Mouse (Mus musculus) intestine, embryonic 15.5 days (tissue): ENCODE results near the gene Mgat4b. TPM values are rescaled to one million over a fixed set of nuclear protein-coding genes. Genes with fewer than 3 reads are reported as not detected.
A peak's percentile ranks its signal among the peaks of the same experiment; 100 is the strongest.

ENCODE experiments used
- ATAC-seq: fragments of 200-750 bp; cut with Nextera tagmentation; 2 replicates; pipeline ENCODE4 v1.8.0; 2017; ENCODE audit warnings: moderate TSS enrichment, moderate library complexity
- H3K27ac ChIP-seq: fragments of 300-500 bp; sonication (generic); 2 replicates; pipeline ENCODE4 v1.5.1; 2015; ENCODE audit warnings: mild to moderate bottlenecking, inconsistent platforms
- H3K27me3 ChIP-seq: fragments of 300-500 bp; sonication (generic); replicated peaks from 2 replicates; pipeline ENCODE4 v1.6.1; 2015; ENCODE audit warnings: inconsistent platforms
- H3K36me3 ChIP-seq: fragments of 300-500 bp; sonication (generic); 2 replicates; pipeline ENCODE4 v1.6.1; 2015; ENCODE audit warnings: inconsistent platforms
- H3K4me1 ChIP-seq: fragments of 300-500 bp; sonication (generic); replicated peaks from 2 replicates; pipeline ENCODE4 v1.6.1; 2015; ENCODE audit warnings: inconsistent platforms
- H3K4me2 ChIP-seq: fragments of 300-500 bp; sonication (generic); replicated peaks from 2 replicates; pipeline ENCODE4 v1.6.1; 2015; ENCODE audit warnings: mild to moderate bottlenecking, inconsistent platforms
- H3K4me3 ChIP-seq: fragments of 300-500 bp; sonication (generic); replicated peaks from 2 replicates; pipeline ENCODE4 v1.5.1; 2015; ENCODE audit warnings: inconsistent platforms
- H3K9ac ChIP-seq: fragments of 300-500 bp; sonication (generic); 2 replicates; pipeline ENCODE4 v1.6.1; 2015; ENCODE audit warnings: inconsistent platforms
- H3K9me3 ChIP-seq: fragments of 300-500 bp; sonication (generic); 2 replicates; pipeline ENCODE4 v1.6.1; 2016; ENCODE audit warnings: inconsistent platforms
- WGBS: fragments of 180-500 bp; shearing (Covaris S2); methylation state at CpG from one replicate; pipeline ENCODE4 v1.1.7; 2015; 5-methylcytosine and 5-hydroxymethylcytosine counted together
- polyA plus RNA-seq: library from polyadenylated mRNA; unstranded; fragments of >200 nt; fragmentation: Nextera tagmentation; extraction: Ambion mirVana; gene quantifications from 2 replicates; pipeline ENCODE4 v1.2.1, GENCODE M21; 2015

Mgat4b gene
- polyA plus RNA-seq, 1 experiment from 2014 or later = 29.5 TPM

DNA sequence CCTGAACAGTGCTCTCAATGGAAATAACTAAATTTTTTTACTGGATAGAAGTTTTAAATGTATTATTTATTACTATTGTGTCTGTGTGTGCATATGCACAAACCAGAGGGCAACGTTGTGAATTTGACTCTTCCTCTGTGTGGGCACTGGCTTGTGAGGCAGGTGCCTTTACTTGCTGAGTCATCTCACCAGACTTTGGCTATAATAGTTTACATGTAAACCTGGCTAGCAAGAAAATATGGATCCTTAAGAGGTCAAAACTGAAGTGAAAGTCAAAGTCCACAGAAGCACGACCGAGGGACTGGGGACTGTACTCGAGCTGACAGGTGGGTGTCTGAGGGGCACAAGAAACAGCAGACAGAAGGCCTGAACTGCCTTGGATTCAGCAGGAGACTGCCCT lies 28.0 kb upstream of the Mgat4b start:
- no peak overlapping the region for H3K4me2 ChIP-seq
- ATAC-seq = no peak
- no peaks in the 10 kb centered on the region for H3K36me3 ChIP-seq
- no peak overlapping the region for H3K27ac ChIP-seq
- 0 out of 2 replicates have a peak, but pooled peaks cover 2% of the 10 kb centered on the region for H3K4me1 ChIP-seq
- H3K4me3 ChIP-seq = no peak overlapping the region
- WGBS = 75% methylated on average over 4 of the region's 4 CpGs
- no peaks in the 10 kb centered on the region for H3K9me3 ChIP-seq
- H3K9ac ChIP-seq = no peak overlapping the region
- H3K27me3 ChIP-seq = no peaks in the 10 kb centered on the region

DNA sequence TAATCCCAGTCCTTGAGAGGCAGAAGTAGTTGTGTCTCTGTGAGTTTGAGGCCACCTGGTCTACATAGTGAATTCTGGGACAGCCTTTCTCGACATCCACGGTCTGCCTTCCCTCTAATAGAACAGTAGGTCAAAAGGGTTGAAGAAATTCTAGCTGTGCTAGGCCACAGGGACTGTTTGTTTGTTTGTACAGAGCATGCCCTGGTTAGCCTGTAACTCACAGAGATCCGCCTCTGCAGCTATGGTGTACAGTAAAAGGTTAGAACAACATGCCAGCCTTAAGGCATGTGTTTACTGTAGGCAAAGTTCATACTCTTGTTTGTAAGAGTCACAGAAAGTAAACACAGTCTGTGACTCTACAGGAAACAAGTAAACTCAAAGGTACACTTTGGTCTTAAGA lies 25.9 kb upstream of the Mgat4b start:
- Histone ChIP-seq H3K4me1 (0 out of 2 replicates have a peak, but pooled peaks cover 2% of the 10 kb centered on the region), H3K4me3 (no peak overlapping the region), H3K27me3 (no peaks in the 10 kb centered on the region), H3K9ac (no peak overlapping the region), H3K4me2 (no peak overlapping the region), H3K36me3 (no peaks in the 10 kb centered on the region), H3K27ac (no peak overlapping the region), H3K9me3 (no peaks in the 10 kb centered on the region)
- ATAC-seq = no peak
- 75% methylated on average over 3 of the region's 3 CpGs for WGBS

DNA sequence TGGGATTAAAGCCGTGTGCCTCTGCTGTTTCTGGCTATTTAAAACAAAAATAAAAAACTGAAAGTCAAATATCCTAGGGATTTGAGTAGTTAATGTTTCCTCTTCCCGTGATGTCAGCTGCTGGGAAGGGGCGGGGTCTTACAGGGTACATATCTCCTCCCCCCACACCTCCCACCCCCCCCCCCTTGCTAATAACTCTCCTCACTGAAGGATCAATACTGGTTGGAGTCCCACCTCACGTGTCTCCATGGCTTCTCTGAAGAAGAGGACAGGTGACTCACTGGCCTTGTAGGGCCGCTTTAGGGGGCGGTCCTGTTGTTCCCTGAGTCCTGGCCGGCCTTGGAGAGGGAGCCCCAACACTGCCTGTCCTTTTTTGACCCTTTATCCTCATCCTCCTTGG lies 22.0 kb upstream of the Mgat4b start:
- no peaks in the 10 kb centered on the region for H3K9me3 ChIP-seq
- no peak overlapping the region for H3K27ac ChIP-seq
- H3K36me3 ChIP-seq = no peaks in the 10 kb centered on the region
- no peak overlapping the region for H3K9ac ChIP-seq
- ATAC-seq = peak; percentile 45; the same call in 1 of the 2 replicates
- H3K4me1 ChIP-seq = no peaks in the 10 kb centered on the region
- no peak overlapping the region for H3K4me2 ChIP-seq
- H3K27me3 ChIP-seq = no peaks in the 10 kb centered on the region
- H3K4me3 ChIP-seq = no peak overlapping the region
- WGBS = 48% methylated on average over 7 of the region's 7 CpGs

DNA sequence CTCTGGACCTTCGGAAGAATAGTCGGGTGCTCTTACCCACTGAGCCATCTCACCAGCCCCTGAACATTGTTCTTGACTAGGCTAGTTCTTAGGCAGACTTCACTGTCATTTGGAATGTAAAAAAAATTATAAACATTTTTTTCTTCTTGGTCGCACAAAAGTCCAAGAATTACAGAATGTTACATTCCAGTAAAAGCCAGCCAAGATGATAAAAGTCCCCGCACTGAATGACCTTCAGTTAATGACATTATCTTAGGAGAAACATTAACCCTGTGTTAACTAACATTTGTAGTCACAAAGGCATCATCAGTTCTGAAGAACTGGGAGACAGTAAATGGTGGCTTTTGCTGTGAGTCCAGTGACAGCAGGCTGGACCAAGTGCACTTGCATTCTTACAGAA lies 20.3 kb upstream of the Mgat4b start:
- WGBS = 58% methylated on average over 4 of the region's 4 CpGs
- ATAC-seq = no peak
- no peak overlapping the region for H3K4me3 ChIP-seq

DNA sequence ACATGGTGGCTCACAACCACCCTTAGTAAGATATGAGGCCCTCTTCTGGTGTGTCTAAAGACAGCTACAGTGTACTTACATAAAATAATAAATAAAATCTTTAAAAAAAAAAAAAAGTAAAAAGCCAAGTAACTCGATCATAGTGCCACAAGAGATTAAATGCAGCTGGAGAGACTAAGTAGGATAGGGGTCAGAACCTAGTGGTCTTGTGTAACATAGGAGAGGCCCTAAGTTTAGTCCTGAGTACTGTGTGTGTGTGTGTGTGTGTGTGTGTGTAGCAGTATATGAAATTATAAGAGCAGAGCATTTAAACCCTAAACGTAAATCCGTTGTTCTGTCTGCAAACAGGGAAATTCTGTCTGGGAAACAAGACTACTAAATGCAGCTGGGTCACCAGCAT lies 18.4 kb upstream of the Mgat4b start:
- H3K4me1 ChIP-seq = no peaks in the 10 kb centered on the region; the same call in 1 of the 2 replicates
- H3K36me3 ChIP-seq = no peaks in the 10 kb centered on the region
- no peak overlapping the region for H3K27ac ChIP-seq
- H3K4me2 ChIP-seq = no peak overlapping the region
- H3K9me3 ChIP-seq = no peaks in the 10 kb centered on the region
- no peak for ATAC-seq
- no peaks in the 10 kb centered on the region for H3K27me3 ChIP-seq
- H3K9ac ChIP-seq = no peak overlapping the region
- WGBS = 81% methylated on average over 3 of the region's 3 CpGs
- H3K4me3 ChIP-seq = no peak overlapping the region

More for the DNA sequence above, 20.3 kb upstream of the Mgat4b start:
- Histone ChIP-seq H3K9me3 (no peaks in the 10 kb centered on the region), H3K9ac (no peak overlapping the region), H3K36me3 (no peaks in the 10 kb centered on the region), H3K27me3 (no peaks in the 10 kb centered on the region), H3K27ac (no peak overlapping the region), H3K4me2 (no peak overlapping the region), H3K4me1 (no peaks in the 10 kb centered on the region; the same call in 1 of the 2 replicates)

DNA sequence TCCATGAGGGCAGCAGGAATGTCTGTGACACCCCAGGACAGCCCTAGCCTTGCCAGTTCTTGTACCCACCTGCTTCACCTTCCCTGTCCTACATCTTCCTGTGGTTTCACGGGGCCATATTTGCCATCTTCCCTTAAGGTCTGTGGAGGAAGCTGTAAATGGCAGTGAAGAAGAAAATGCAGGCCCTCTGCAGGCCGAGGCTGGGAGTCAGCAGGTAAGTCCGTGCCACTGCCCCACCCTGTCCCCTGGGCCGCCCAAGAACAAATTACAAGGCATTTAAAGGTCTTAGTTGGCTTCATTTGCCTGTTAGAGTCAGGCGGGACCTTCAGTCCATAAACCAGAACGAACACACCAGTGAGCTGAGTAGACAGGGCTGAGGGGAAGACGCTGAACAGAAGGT lies 16.6 kb upstream of the Mgat4b start:
- ATAC-seq = 0 out of 2 replicates have a peak, but pooled peaks have one; percentile 26
- Histone ChIP-seq H3K9me3 (no peaks in the 10 kb centered on the region), H3K4me1 (no peaks in the 10 kb centered on the region; the same call in 1 of the 2 replicates), H3K27ac (no peak overlapping the region), H3K27me3 (no peaks in the 10 kb centered on the region), H3K36me3 (peaks cover 4% of the 10 kb centered on the region; the same call in 1 of the 2 replicates), H3K4me2 (no peak overlapping the region), H3K9ac (no peak overlapping the region), H3K4me3 (no peak overlapping the region)
- WGBS = 57% methylated on average over 7 of the region's 7 CpGs

DNA sequence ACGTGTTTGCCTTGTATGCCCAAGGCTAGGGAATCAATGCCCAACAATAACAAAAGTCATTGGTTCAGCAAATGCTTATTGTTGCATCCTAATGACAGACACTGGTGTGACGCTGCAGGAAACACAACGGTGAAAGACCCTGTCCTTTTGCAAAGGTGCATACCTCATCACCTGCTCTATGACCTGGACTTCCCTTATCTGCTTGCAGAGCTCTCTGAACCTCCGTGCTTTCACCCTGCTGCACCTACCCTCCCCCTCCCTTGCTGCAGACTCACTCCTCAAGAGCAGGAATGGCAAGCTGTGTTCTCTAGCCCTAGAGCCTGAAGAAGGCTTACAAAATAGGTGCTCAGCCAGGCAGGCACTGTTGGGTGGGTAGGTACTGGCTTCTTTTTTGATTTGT lies 15.9 kb upstream of the Mgat4b start:
- no peaks in the 10 kb centered on the region for H3K27me3 ChIP-seq
- no peak overlapping the region for H3K4me3 ChIP-seq
- no peaks in the 10 kb centered on the region; the same call in 1 of the 2 replicates for H3K4me1 ChIP-seq
- WGBS = 66% methylated on average over 4 of the region's 4 CpGs
- peak; percentile 62 for ATAC-seq
- H3K4me2 ChIP-seq = no peak overlapping the region
- H3K9ac ChIP-seq = no peak overlapping the region
- H3K27ac ChIP-seq = no peak overlapping the region
- no peaks in the 10 kb centered on the region for H3K9me3 ChIP-seq
- H3K36me3 ChIP-seq = peaks cover 10% of the 10 kb centered on the region; the same call in 1 of the 2 replicates

DNA sequence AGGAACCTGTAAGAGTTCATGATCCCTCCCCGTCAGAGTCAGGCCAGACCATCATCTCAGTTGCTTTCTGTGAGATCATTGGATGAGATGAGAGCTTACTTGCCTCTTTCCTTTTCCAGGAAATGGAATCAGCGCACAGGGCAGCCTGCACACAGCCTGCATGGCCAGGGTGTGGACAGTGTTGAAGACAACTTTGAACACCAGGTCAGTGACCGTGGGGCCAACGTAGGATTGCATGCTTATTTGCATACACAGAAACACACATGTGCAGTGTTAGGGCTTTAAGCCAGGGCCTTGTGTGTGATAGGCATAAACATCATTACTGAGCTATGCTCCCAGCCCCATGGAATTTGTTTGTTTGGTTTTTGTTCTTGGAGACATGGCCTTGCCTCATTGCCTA lies 13.2 kb upstream of the Mgat4b start:
- no peak for ATAC-seq
- Histone ChIP-seq H3K27me3 (no peaks in the 10 kb centered on the region), H3K9me3 (no peaks in the 10 kb centered on the region), H3K36me3 (peaks cover 34% of the 10 kb centered on the region), H3K4me2 (no peak overlapping the region), H3K4me3 (no peak overlapping the region), H3K4me1 (no peaks in the 10 kb centered on the region; the same call in 1 of the 2 replicates), H3K27ac (no peak overlapping the region), H3K9ac (no peak overlapping the region)
- WGBS = 84% methylated on average over 4 of the region's 4 CpGs

DNA sequence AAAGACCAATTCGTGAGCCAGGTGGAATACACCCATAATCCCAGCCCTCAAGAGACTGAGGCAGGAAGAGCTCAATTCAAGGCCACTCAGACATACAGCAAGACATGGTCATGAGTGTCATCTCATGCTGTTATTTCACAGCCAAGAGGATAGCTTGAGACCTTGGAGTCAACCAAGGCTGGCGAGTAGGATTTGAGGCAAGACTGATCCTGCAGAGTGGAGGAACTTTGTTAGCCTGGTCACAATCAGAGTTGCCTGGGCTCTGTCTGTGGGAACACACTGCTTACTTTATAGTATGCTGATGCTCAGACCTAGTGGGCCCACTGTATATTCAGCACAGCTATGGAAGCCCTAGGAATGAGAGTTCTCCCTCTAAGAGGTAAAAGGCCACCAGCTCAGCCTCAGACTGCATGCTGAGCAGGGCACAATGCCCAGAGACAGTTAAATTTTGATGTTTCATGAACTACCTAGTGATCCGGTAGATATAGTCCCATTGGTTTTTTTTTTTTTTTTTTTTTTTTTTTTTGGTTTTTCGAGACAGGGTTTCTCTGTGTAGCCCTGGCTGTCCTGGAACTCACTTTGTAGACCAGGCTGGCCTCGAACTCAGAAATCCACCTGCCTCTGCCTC lies 12.4 kb upstream of the Mgat4b start:
- Histone ChIP-seq H3K36me3 (peaks cover 40% of the 10 kb centered on the region), H3K27ac (no peak overlapping the region), H3K4me1 (no peaks in the 10 kb centered on the region; the same call in 1 of the 2 replicates), H3K27me3 (no peaks in the 10 kb centered on the region), H3K9ac (no peak overlapping the region), H3K4me2 (no peak overlapping the region), H3K4me3 (no peak overlapping the region), H3K9me3 (no peaks in the 10 kb centered on the region)
- no peak for ATAC-seq
- WGBS = 94% methylated on average over 4 of the region's 5 CpGs

DNA sequence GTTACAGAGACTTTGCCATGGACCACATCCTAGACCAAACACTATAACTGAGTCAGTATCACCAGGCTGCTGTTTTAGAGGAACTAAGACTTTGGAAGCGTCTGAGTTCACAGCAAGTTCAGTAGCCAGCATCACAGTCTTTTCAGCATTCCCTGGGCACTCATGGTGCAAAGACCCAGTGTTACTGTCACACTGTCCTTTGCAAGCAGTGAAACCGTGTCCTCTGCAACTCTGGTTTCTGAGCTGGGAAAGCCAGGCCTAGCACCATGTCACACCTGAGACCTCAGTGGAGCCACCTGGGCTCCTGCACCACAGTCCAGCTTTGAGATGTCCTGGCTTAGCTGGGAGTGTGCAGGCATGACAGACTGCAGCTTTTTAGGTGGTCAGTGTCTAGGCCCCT lies 11.8 kb upstream of the Mgat4b start:
- Histone ChIP-seq H3K27me3 (no peaks in the 10 kb centered on the region), H3K9me3 (no peaks in the 10 kb centered on the region), H3K4me3 (no peak overlapping the region), H3K27ac (no peak overlapping the region), H3K4me1 (no peaks in the 10 kb centered on the region; the same call in 1 of the 2 replicates), H3K9ac (no peak overlapping the region), H3K4me2 (no peak overlapping the region), H3K36me3 (peaks cover 43% of the 10 kb centered on the region)
- WGBS = 89% methylated on average over 2 of the region's 2 CpGs
- ATAC-seq = no peak

DNA sequence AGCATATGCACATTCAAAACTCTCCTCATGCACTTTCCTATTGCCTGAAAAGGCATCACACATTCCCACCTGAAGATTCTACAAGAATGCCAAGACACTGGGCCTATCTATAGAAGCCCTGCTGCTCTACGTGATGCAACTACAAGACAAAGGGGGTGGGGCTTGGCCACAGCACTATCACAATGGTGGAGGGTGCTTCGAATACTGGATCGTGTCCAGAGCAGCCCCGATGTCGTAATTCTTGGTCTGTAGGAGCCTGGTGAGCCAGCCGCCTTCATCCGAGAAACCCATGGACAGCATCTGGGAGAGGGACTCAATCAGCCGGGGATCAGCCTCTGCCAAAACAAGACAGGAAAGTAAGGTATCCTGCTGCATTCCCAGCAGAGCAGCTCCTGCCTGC lies 10.1 kb upstream of the Mgat4b start:
- Histone ChIP-seq H3K9ac (no peak overlapping the region), H3K4me1 (no peaks in the 10 kb centered on the region), H3K36me3 (peaks cover 59% of the 10 kb centered on the region), H3K4me2 (no peak overlapping the region), H3K27ac (no peak overlapping the region), H3K4me3 (no peak overlapping the region), H3K9me3 (no peaks in the 10 kb centered on the region), H3K27me3 (no peaks in the 10 kb centered on the region)
- ATAC-seq = no peak
- 81% methylated on average over 8 of the region's 8 CpGs for WGBS

DNA sequence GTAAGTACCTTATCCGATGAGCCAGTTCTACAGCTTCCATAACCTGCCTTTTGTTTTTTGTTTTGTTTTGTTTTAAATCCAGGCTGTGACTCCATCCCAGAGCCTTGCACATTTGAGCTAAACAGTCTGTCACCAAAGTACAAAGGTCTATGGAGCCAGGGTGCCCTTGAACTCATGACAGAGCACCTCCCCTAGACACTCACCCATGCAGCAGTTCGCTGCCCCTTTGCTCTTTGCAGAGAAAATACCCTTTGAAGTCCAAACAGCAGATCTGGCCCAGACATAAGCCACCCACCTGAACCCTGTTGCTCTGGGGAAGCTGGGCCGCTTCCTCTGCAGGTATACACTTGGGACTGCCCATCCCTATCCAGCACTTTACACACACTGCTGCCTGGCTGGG lies 9.1 kb upstream of the Mgat4b start:
- no peaks in the 10 kb centered on the region for H3K4me1 ChIP-seq
- no peak overlapping the region for H3K27ac ChIP-seq
- H3K9me3 ChIP-seq = no peaks in the 10 kb centered on the region
- H3K27me3 ChIP-seq = no peaks in the 10 kb centered on the region
- H3K4me2 ChIP-seq = no peak overlapping the region
- WGBS = 87% methylated on average over 3 of the region's 3 CpGs
- no peak overlapping the region for H3K4me3 ChIP-seq
- no peak for ATAC-seq
- H3K9ac ChIP-seq = no peak overlapping the region
- peaks cover 69% of the 10 kb centered on the region for H3K36me3 ChIP-seq

DNA sequence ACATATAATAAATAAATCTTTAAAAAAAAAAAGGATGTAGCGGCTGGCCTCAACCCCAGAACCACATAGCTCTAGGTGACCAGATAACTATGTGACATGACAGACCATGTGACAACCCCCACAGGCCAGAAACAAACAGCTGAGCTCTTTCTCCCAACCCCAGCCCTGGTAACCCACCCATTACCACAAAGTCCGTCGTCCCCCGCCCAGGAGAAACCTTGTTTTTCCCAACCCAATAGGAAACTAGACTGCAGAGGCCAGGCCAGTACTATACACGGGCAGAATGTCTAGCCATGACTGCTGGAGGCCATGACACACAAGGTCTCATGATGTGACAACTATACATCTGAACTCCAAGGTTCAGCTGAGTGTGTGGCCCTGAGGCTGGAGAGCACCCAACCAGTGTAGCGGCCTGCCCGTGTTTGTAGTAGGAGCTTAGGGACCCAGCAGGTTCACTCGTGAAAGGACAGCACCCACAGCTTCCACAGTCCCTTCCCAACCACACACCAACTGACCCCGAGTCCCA lies 7.3 kb upstream of the Mgat4b start:
- Histone ChIP-seq H3K9ac (no peak overlapping the region), H3K27ac (no peak overlapping the region), H3K27me3 (no peaks in the 10 kb centered on the region), H3K4me3 (no peak overlapping the region), H3K4me2 (no peak overlapping the region), H3K4me1 (no peaks in the 10 kb centered on the region), H3K36me3 (peaks cover 80% of the 10 kb centered on the region), H3K9me3 (no peaks in the 10 kb centered on the region)
- 89% methylated on average over 9 of the region's 9 CpGs for WGBS
- ATAC-seq = no peak
